Mouse (Mus musculus) layer of hippocampus, adult 2 months (tissue): ENCODE measurements around the gene Ralgds. TPM values are rescaled to one million over a fixed set of nuclear protein-coding genes. Genes with fewer than 3 reads are reported as not detected.
"Not testable (repeated sequence)": the region's sequence is repeated elsewhere in the genome, so short reads cannot be mapped to it uniquely, and the experiment has no call there.

Experiments
- DNase-seq, 2 experiments: peaks; one replicate each; pipeline ENCODE4 v3.0.0; 2022; ENCODE audit warnings: low spot score in 2 of 2
- H3K27ac ChIP-seq: fragments of 200-600 bp; 2 replicates; pipeline ENCODE4 v1.8.1; 2022
- H3K4me3 ChIP-seq: fragments of 200-600 bp; 2 replicates; pipeline ENCODE4 v1.8.1; 2022; ENCODE audit warnings: mild to moderate bottlenecking
- CTCF ChIP-seq: fragments of 200-600 bp; conservative IDR thresholded peaks from 2 replicates; pipeline ENCODE4 v1.8.1; 2022; ENCODE audit warnings: antibody characterized with exemption, mild to moderate bottlenecking, moderate library complexity
- long read RNA-seq, 2 experiments: library from polyadenylated mRNA; stranded (forward); transcript quantifications; one replicate each; pipeline ENCODE4 v2.0.0; 2021; ENCODE audit warnings: borderline mapping rate in 2 of 2
- total RNA-seq, 2 experiments: library from RNA; stranded (reverse); gene quantifications; 2 replicates each; pipeline ENCODE4 v1.2.3; 2021

Ralgds gene
- total RNA-seq = 100 to 1,000 TPM; 115 to 139 TPM
- long read RNA-seq, experiment 1, transcript Ralgds-201 (18 exons, 3,590 nt) = minor isoform, 14 of 142 reads
- long read RNA-seq, experiment 1, transcript Ralgds-202 (18 exons, 3,102 nt) = minor isoform, 26 of 142 reads
- long read RNA-seq, experiment 1, transcript Ralgds-203 (18 exons, 3,683 nt) = major isoform, 34 of 142 reads
- long read RNA-seq, experiment 1, partial matches to known transcripts = 10 of 142 reads
- long read RNA-seq, experiment 1, other reads (novel, unspliced or antisense) = 58 of 142 reads
- long read RNA-seq, experiment 2, transcript Ralgds-201 (18 exons, 3,590 nt) = minor isoform, 8 of 176 reads
- long read RNA-seq, experiment 2, transcript Ralgds-203 (18 exons, 3,683 nt) = major isoform, 48 of 176 reads
- long read RNA-seq, experiment 2, transcript Ralgds-202 (18 exons, 3,102 nt) = minor isoform, 40 of 176 reads
- long read RNA-seq, experiment 2, partial matches to known transcripts = 15 of 176 reads
- long read RNA-seq, experiment 2, other reads (novel, unspliced or antisense) = 65 of 176 reads

GRCm38 (mm10) chr2:28512798-28513401 is at the start of gene Ralgds:
Ralgds (plus strand) TSS chr2:28513125.
- Histone ChIP-seq H3K4me3 (peak within 1 kb of the TSS; percentile 76), H3K27ac (peak within 1 kb of the TSS; percentile 78)
- peak; percentile 53 for TF ChIP-seq CTCF
- DNase-seq = peak in 1 of 2 experiments; percentile 50

- peak; percentile 93 for TF ChIP-seq CTCF
- Histone ChIP-seq H3K27ac (no peak overlapping the region), H3K4me3 (no peak overlapping the region)
- DNase-seq = peak; percentile 49 to 76
Measured at GRCm38 (mm10) chr2:28463919-28464318, 49.0 kb upstream of the Ralgds start.

GRCm38 (mm10) chr2:28464919-28465318 is 48.0 kb upstream of the Ralgds start:
- Histone ChIP-seq H3K4me3 (no peak overlapping the region), H3K27ac (no peak overlapping the region)
- DNase-seq = no peak
- TF ChIP-seq CTCF = no peak

GRCm38 (mm10) chr2:28465836-28466518 is 46.9 kb upstream of the Ralgds start, which contains the start of gene 1700007K13Rik:
1700007K13Rik (minus strand) TSS chr2:28466332.
- no peak for TF ChIP-seq CTCF
- H3K27ac ChIP-seq = peak within 1 kb of the TSS; percentile 6; the same call in 1 of the 2 replicates
- peak within 1 kb of the TSS; percentile 22 for H3K4me3 ChIP-seq
- peak; percentile 70 to 76 for DNase-seq

- TF ChIP-seq CTCF = peak; percentile 90
- peak within 1 kb of the TSS; percentile 93 for H3K27ac ChIP-seq
- H3K4me3 ChIP-seq = peak within 1 kb of the TSS; percentile 93
- peak; percentile 79 to 90 for DNase-seq
Measured at GRCm38 (mm10) chr2:28467860-28468485, 45.0 kb upstream of the Ralgds start, which contains the start of gene Mrps2. Mrps2 (plus strand) TSS chr2:28468066.

GRCm38 (mm10) chr2:28468486-28469225 is 44.3 kb upstream of the Ralgds start:
- Histone ChIP-seq H3K27ac (peak overlapping the region; percentile 93), H3K4me3 (peak overlapping the region; percentile 93)
- no peak for DNase-seq
- TF ChIP-seq CTCF = no peak

GRCm38 (mm10) chr2:28469461-28469860 is 43.5 kb upstream of the Ralgds start:
- Histone ChIP-seq H3K27ac (no peak overlapping the region), H3K4me3 (no peak overlapping the region)
- no peak for DNase-seq
- no peak for TF ChIP-seq CTCF

- no peak overlapping the region for H3K27ac ChIP-seq
- no peak for DNase-seq
- TF ChIP-seq CTCF = no peak
- no peak overlapping the region for H3K4me3 ChIP-seq
Measured at GRCm38 (mm10) chr2:28470591-28470990, 42.3 kb upstream of the Ralgds start.

GRCm38 (mm10) chr2:28472011-28472410 is 40.9 kb upstream of the Ralgds start:
- H3K27ac ChIP-seq, H3K4me3 ChIP-seq, DNase-seq: not testable (repeated sequence)

- not testable (repeated sequence) for H3K27ac ChIP-seq, DNase-seq, H3K4me3 ChIP-seq
Measured at GRCm38 (mm10) chr2:28477993-28478392, 34.9 kb upstream of the Ralgds start.

- TF ChIP-seq CTCF = no peak
Measured at GRCm38 (mm10) chr2:28479208-28480204, 33.4 kb upstream of the Ralgds start.

More at GRCm38 (mm10) chr2:28479208-28480204, 33.4 kb upstream of the Ralgds start:
- H3K4me3 ChIP-seq = no peak overlapping the region
- no peak for DNase-seq
- no peak overlapping the region for H3K27ac ChIP-seq
